Mouse (Mus musculus) heart, postnatal 36 days (tissue): ENCODE measurements around the gene Ift81. TPM values are rescaled to one million over a fixed set of nuclear protein-coding genes. Genes with fewer than 3 reads are reported as not detected.

ENCODE experiments used
- DNase-seq, 2 experiments: peaks; one replicate each; pipeline ENCODE4 v3.0.0; 2021 to 2022
- intact Hi-C: fragments of 180-260 bp; cut with DNase I; formaldehyde crosslinking; loops from one replicate; pipeline ENCODE4 v1.15.1; 2025
- total RNA-seq, 2 experiments: library from RNA; stranded (reverse); gene quantifications; 2 replicates each; pipeline ENCODE4 v1.2.3; 2021

Ift81 gene
- total RNA-seq, 2 experiments from 2014 or later, result 66.7 to 71.1 TPM

DNA sequence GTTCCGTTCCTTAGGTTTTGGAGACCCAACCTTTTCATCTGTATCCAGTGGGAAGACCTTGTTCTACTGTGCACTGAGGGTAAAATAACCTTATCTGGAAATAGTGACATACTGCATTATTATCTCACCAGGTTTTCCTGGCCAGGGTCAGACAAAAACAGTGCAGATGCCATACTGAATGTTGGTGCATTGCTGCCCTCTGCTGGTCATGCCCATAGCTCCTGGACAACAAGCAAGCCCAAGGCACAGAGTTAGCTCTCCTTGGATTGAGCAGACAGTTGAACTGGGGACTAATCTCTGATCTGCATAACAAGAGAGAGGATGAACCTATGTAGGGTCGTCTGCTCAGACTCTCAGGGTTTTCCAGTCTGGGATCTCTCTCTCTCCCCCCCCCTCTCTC is 12.9 kb upstream of the Ift81 start:
- DNase-seq, result peak; percentile 89 to 95
- intact Hi-C loops, result loop anchor here (1.0 to 5.0 kb wide), 3 partner anchors 78 to 226 kb away; partner anchors contain the start of gene Anapc7

GRCm38 (mm10) chr5:122625565-122626252 is 11.4 kb upstream of the Ift81 start:
- intact Hi-C loops, result loop anchor here (2.0 to 5.0 kb wide), 2 partner anchors 77 to 203 kb away; partner anchors contain the start of gene Anapc7
- no peak for DNase-seq

DNA sequence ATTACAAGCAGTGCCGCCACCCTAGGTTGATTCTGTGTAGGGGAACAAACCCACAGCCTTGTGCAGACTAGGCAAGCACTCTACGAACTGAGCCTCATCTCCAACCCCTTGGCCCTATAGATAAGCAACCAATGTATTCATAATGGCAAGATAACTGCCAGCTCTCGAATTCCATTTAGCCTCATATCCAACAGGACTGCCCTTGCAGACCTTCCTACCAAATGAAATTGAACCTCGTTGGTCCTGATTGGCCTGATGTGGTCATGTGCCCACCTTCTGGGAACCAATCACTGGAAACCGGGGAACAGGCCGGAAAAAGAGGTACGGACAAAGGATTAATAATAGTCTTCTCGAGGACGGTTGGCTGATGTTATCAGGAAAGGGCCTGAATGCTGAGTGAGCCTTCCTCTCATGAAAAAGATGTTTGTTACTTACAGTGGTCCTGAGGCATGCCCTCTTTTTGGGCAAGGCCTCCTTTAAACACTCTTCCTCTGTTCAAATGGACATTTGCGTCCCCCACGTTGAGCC is 10.7 kb upstream of the Ift81 start:
- intact Hi-C loops, result loop anchor here (5.0 kb wide), 1 partner anchor 203 kb away; the partner anchor contains the start of gene Anapc7
- no peak for DNase-seq

GRCm38 (mm10) chr5:122623861-122624260 is 9.5 kb upstream of the Ift81 start:
- intact Hi-C loops, result no loop called here
- no peak for DNase-seq

GRCm38 (mm10) chr5:122622526-122622925 is 8.2 kb upstream of the Ift81 start:
- DNase-seq, result no peak
- intact Hi-C loops, result no loop called here

DNA sequence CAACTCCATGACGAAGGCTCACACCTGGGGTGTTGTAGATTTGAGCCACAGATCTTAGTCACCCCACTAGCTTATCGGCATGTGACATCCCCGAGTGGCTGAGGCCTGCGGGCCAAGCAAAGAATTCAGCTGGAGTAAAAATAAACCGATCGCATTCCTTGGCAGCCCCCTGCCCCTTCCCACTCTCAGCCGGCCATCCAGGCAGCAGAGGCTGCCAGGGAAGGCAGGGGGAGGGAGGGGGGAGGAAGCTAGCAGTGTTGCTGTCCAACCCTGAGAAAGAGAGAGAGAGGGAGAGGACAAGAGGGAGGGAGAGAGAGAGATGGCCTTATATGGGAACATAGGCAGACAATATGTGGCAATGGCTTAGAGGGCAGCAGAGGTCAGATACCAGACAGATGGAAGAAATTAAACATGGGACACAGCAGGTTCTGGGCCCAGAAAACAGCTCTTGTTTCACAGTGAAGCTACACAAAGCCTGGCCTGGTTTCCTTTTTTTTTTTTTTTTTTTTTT is 7.1 kb upstream of the Ift81 start:
- intact Hi-C loops, result loop anchor here (1.0 to 2.0 kb wide), 3 partner anchors 96 to 119 kb away; partner anchors contain the start of gene Atp2a2
- peak; percentile 65 to 76 for DNase-seq

- no peak for DNase-seq
- intact Hi-C loops, result loop anchor here (2.0 kb wide), 2 partner anchors 59 to 117 kb away; partner anchors contain the start of gene Atp2a2
Observed at GRCm38 (mm10) chr5:122619686-122620296, 5.5 kb upstream of the Ift81 start.

DNA sequence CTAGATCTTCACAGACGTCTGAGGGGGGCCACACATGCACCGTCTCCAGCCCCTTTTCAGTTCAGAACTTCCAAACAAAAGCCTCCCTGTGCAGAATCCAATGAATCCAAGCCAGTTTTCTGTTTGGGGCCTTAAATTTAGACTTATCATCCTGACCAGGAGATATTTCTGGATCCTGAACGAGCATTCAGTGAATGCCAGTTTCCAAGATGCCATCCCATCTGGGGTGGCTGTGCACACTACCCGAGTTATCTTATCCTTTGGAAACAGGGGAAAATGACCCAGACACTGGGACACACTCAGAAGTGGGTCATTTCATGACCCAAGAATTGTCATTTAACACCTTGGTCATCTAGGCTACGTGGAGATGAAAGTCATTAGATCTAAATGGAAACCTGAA is 3.4 kb upstream of the Ift81 start:
- intact Hi-C loops, result loop anchor here (2.0 kb wide), 1 partner anchor 57 kb away; no protein-coding TSS in a partner anchor
- no peak for DNase-seq

DNA sequence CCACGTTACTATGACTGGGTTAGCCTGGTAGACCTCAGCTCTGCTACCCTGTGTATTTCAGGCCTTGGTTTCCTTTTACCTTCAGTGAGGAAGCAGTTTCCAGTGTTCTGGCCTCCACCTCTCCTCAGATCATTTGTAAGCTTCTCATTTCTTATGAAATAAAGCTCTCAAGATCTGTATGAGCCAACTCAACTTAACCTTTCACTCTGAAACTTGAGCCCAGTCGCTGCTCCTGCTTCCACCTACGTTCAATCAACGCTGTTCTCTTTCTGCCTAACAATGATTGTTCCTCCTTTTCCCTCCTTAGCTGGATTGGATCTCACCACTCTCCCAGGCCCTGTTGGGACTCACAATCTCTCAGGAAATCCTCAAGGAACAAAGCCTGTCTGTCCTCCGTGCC is 2.7 kb downstream of the Ift81 start:
- intact Hi-C loops, result loop anchor here (5.0 kb wide), 1 partner anchor 64 kb away; no protein-coding TSS in a partner anchor
- no peak for DNase-seq

DNA sequence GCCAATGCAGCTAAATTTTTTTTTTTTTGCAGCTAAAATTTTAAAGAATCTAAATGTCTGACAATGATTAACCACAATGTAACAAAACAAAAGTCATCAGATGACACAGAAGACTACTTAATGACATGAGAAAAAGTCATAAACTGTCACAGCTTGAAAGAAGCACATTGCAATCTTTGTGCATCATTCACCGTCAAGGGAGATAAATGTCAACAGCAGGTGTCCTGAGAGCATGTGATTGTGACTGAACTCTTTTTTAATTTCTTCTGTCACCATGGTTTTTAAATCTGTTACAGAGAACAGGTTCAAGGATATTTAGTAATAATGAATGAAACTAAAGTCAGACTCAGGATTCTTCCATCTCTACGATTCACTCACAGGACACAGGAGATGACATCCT is 9.4 kb downstream of the Ift81 start:
- no peak for DNase-seq
- intact Hi-C loops, result no loop called here

DNA sequence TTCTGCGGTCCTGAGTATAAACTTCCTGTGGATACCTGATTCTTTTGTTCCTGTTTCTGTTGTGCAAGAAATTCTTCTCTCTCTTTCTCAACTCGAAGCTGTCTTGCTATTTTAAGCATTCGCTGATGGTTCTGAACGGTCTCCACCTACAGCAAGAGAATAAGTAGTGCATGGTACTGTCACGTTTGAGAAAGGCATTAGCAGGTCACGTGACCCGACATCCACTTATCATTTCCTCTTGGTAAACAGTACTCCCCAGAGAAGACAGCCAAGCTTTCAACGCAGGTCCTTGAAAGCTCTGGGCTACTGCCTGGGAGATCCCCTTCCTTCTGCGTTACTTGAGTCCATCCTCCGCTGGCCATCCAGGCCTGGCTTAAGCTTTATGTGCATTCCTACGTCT is 12.1 kb downstream of the Ift81 start:
- intact Hi-C loops, result no loop called here

GRCm38 (mm10) chr5:122595470-122595869 is 18.8 kb downstream of the Ift81 start:
- intact Hi-C loops, result no loop called here
- DNase-seq, result no peak

More for the DNA sequence above, 12.1 kb downstream of the Ift81 start:
- DNase-seq, result peak; percentile 37

- DNase-seq, result no peak
- intact Hi-C loops, result no loop called here
Observed at GRCm38 (mm10) chr5:122589891-122590290, 24.4 kb downstream of the Ift81 start.

GRCm38 (mm10) chr5:122585546-122585945 is 28.8 kb downstream of the Ift81 start:
- peak; percentile 11 to 13 for DNase-seq
- intact Hi-C loops, result no loop called here

DNA sequence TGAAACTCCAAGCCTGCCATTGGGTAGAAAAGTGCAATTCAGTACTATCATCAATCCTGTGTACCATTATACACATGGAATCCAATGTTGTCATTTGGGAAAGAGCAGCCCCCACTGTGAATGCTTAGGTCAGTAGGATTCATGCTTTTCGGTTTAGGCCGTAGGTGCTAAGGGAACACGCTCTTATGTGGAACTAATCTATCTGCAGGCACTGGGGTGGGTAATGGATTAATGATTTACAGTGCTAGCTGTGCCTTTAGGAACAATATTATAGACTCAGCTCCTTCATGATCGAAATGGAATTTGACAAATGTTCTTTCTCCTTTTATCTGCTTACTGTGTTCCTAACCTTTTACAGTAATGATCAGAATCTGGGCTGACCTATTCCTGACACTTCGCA is 30.2 kb downstream of the Ift81 start:
- intact Hi-C loops, result no loop called here
- no peak for DNase-seq

DNA sequence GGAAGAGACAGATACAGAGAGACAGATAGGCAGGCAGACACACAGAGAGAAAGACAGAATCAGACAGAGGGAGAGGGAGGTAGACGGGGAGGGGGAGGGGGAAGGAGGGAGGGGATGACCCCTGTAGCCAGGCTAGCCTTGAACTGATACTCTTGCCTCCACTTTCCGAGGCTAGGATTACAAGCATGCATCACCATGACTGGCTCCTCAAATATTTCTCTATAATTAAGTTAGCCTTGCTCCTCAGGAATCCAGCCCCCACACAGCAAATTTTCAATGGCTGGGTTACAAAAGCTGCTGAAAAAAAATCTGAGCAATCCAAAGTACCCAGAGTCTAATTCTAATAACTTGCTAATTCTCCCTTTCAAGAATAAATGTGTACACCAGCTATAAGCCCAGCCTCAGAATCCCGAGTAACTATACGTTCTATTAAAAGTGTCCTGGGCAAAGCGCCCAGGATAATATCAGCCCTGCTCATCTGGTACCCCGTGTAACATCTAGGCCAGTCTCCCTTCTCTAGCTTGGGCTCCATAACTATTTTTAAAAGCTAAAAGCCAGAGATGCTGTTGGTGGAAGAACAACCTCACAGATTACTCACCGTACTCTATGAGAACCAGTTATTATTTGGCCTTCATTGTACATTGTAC is 37.5 kb downstream of the Ift81 start:
- intact Hi-C loops, result no loop called here
- DNase-seq, result no peak

- no peak for DNase-seq
- intact Hi-C loops, result no loop called here
Observed at GRCm38 (mm10) chr5:122572001-122572400, 42.3 kb downstream of the Ift81 start.

- DNase-seq, result peak in 1 of 2 experiments; percentile 18
- intact Hi-C loops, result no loop called here
Observed at GRCm38 (mm10) chr5:122566626-122567025, 47.7 kb downstream of the Ift81 start.

- peak in 1 of 2 experiments; percentile 39 for DNase-seq
- intact Hi-C loops, result loop anchor here (2.0 kb wide), 1 partner anchor 58 kb away; no protein-coding TSS in a partner anchor
Observed at GRCm38 (mm10) chr5:122560654-122561053, 53.7 kb downstream of the Ift81 start.

GRCm38 (mm10) chr5:122558127-122558526 is 56.2 kb downstream of the Ift81 start:
- intact Hi-C loops, result no loop called here
- no peak for DNase-seq

- DNase-seq, result no peak
- intact Hi-C loops, result no loop called here
Observed at GRCm38 (mm10) chr5:122555107-122555506, 59.2 kb downstream of the Ift81 start.
